Mouse (Mus musculus): ENCODE results near the gene Acot7.
A peak's percentile ranks its signal among the peaks of the same experiment; 100 is the strongest.

Acot7 gene

DNA sequence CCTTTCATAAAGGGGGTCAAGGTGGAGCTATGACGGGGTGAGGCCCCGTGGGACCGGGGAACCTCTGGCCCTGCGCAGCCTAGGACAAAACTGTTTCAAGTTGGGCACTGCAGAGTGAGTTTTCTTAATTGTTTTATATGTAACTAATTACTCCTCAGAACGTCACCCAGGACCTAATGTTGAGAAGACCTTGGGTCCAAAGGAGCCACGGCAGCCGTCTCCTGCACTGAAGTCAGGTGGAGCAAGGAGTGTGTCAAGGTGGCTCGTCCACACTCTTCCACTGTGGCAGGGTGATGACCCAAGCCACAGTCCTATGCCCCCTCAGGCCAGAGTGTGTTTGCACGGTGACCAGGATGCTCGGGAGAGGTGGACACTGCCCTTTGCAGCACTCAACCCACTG, 125.2 kb downstream of the Acot7 start:
- no peak for DNase-seq

DNA sequence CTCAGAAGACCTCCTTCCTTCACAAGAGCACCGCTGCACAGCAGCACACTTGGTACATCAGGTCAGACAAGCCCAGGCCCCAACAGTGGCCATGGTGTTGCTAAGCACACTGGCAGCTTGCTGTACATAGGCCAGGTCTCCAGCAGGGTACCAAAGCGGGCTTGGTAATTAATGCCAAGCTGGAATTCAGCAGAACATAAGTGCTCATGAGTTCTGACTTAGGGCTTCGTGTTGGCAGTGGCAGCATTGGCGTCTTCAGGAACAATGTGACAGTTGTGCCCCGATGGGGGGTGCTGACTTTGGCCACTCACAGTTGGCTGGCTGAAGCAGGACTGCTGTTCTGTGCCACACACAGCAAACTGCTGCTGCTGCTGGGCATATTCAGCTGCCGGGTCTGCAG, 126.8 kb downstream of the Acot7 start:
- no peak for DNase-seq

DNA sequence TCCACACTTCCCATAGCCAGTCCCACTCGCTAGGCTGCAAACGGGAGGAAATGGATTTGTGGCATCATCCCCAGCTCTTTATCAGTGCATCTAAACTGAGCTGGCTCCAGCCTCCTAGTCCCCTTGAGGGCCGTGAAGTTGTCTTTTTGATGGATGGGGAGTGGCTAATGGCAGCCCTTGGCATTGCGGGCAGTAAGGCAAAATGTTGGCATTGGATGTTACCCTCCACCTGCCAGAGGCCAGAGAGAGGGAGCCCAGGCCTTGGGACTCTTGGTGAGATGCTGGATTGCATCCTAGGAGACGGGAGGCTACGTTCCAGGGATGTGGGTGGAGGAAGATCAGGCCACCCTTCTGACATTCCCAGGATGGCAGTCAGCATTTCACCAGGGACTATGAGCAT, 128.1 kb downstream of the Acot7 start:
- no peak for DNase-seq

DNA sequence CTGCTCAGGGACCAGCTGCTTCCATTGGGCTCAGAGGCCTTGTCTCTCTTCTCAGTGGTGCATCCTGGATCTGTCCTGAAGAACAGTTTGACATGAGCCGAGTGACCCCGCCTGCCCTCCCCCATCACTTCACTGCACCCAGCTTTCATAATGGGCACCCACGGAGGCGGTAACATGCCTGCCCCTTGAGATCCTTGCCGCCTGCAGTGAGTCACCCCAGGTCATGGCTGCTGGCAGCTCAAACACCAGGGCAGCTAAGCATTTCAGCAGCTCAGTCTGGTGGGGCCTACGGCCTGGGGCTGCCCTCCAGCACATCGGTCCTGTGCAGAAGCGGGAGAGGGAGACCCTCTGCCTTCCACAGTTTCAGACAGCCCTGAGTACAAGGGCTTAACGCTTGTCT, 129.6 kb downstream of the Acot7 start:
- DNase-seq = no peak

DNA sequence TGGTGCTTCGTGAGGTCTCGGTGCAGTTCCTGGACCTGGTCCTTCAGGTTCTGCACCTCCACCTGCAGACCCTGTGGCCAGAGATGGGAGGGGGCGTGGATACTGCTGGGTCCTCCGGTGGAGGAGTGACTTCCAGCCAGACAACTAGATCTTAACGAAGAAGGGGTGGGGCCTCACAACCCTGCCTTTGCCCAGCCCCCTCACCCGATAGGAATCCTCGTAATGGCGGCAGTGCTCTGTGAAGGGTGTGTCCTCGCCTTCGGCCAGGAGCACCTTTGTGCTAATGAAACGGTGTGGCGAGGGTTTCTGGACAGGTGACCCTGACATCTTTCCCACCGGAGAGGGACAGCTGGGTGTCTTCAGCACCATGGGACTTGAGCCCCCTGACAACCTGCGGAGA, 134.3 kb downstream of the Acot7 start:
- DNase-seq = no peak

DNA sequence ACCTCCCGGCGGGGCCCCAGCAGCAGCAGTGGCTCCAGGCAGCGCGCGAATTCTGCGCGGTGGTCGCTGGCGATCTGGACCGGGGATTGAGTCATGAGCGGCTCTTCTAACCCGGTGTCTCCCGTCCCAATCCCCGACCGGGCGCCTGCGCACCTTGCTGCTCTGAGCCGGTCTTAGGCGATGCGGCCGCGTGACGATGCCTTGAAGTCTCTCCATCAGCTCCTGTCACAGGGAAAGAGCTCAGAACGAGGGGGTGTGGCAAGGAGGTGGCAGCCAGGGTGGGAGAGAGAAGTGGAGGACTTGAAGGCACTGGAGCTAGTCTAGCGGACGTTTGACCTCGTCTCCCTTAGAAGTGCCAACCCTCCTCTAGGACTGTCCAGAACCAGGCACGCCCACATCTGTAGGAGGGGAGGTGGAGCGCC, 135.3 kb downstream of the Acot7 start:
- peak in 1 of 2 experiments; percentile 36 for DNase-seq

DNA sequence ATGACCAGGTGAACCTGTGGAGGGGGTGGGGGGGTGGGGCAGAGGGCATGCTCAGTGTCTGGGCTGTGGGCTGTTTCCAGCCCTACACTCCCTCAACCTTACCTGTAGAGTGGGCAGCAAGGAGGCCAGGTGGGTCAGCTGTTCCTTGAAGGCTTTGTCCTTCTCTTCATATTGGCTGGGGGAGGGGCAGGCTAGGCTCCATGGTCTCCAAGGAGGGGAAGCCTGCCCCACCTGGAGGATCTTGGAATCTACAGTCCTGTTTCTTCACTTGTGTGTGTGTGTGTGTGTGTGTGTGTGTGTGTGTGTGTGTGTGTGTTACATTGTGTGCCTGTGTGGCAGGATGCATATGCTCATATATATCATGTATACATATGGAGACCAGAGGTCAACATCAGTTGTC, 136.0 kb downstream of the Acot7 start:
- peak; percentile 51 to 54 for DNase-seq

DNA sequence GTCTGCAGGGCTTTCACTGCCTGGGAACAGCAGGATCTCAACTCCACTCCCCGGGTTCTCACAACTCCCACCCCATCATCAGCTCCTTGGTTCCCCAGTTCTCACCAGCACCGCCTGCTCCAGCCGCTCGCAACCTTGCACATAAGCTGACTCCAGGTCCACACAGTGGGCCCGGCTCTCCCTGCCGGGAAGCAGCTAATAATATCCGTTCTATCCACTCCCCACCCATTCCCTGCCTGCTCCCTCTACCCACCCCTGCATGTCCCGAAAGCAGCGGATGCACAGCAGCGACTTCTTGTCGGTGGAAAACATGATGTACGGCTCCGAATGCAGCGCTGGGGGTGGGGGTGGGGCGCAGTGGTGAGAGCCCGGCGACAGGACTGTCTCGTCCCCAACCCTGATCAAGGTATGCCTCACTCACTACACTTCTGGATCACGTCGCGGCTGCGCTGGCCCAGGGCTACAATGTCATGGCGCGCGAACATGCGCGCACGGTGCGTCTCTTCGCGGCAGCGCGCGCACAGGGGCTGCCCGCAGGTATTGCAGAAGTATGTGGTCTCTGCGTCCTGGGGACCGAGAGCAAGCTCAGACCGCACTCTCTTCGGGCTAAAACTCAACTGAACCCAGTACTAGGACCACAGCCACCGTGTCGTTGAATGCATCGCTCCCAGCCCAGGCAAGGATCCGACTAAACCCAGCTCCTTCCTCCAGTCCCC, 137.7 kb downstream of the Acot7 start:
- DNase-seq = peak in 1 of 2 experiments; percentile 26

DNA sequence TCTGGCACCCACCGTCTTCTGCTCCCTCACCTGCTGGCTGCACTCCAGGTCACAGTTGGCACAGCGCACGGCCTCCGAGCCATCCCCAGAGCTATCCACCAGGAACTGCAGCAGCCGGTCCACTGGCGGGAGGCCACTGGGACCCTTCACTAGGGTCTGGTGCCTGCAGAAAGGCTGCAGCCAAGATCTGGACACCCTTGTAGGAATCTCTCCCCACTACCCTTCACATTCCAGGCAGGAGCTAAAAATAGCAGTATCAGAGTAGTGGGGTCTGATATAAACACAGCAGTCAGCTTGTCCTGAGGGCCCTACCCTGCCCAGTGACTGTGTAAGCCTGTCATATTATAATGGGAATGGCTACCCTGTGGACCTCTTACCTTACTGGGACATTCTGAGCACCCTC, 139.7 kb downstream of the Acot7 start:
- DNase-seq = no peak

DNA sequence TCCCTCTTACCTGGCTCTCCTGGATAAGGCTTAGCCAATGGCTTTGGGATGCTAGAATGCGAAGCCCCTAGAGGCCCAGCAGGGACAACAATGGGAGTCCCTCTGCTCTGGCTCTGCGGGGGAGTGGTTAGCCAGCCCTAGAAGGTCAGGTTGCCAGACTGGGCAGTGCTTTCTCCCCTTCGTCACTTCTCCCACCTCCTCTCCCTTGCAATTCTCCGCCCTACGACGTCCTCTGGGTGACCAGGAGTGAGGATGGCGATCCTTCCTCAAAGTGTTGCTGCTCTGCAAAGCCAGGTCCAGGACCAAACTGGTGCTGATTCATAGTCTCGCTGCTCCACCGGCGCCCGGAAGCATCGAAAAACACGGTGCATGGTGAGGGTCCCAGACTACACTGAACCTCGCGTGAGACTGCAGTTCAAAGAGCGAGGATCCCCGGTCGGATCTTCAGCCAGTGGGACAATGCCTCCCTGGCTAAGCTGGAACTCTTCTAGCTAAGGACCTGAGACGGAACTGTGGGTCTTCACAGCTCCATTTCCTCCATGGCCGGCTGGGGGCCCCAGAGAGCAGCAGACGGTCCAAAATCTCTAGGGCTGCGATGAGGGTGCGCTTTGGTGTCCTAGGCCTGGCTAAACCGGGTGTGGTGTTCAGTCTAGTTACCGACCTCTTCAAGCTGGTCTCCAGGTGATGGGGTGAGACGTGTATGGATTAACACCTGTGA, 140.7 kb downstream of the Acot7 start, which contains the start of gene Rnf207:
Rnf207 (minus strand) TSS at position 477 of the 718 bp plus-strand sequence.
- DNase-seq = peak; percentile 72 to 76

All from B cell, adult 2 months (primary cell).